Mouse (Mus musculus) brain, embryonic 14.5 days (tissue): ENCODE results near the gene Fa2h.
"Not testable (repeated sequence)": the region's sequence is repeated elsewhere in the genome, so short reads cannot be mapped to it uniquely, and the experiment has no call there.

Source experiments
- CTCF ChIP-seq: fragments of 200-500 bp; IDR thresholded peaks from 2 replicates; pipeline ENCODE4 v1.5.1; 2012; ENCODE audit warnings: inconsistent platforms, mild to moderate bottlenecking, moderate library complexity, borderline replicate concordance; ENCODE audit not compliant: insufficient read depth, insufficient read length; ENCODE audit errors: extremely low read depth
- POLR2A ChIP-seq: fragments of 200-500 bp; IDR thresholded peaks from 2 replicates; pipeline ENCODE4 v1.6.1; 2012; ENCODE audit warnings: mild to moderate bottlenecking, inconsistent platforms, borderline replicate concordance; ENCODE audit not compliant: poor library complexity, insufficient read depth, insufficient read length, severe bottlenecking; ENCODE audit errors: extremely low read depth

DNA sequence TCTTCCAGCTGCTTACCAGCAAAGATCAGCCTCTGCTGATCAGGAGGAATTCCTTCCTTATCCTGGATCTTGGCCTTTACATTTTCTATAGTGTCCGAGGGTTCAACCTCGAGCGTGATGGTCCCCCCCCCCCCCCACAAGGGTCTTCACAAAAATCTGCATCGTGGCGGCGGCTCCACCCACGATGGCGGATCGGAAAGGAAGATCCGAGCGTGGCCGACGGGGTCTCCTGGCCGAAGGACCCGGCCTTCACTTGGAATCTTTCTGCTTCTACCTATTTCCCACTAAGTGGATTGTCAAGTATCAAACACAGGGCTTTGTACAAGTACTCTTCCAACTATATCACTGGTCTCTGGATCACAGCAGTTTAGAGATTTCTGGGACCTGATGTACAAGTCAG lies 83.6 kb downstream of the Fa2h start:
- not testable (repeated sequence) for TF ChIP-seq POLR2A, CTCF
